Mouse (Mus musculus) olfactory bulb, adult 2 months (tissue): ENCODE measurements around the gene Psenen. TPM values are rescaled to one million over a fixed set of nuclear protein-coding genes. Genes with fewer than 3 reads are reported as not detected.

Experiments
- H3K27ac ChIP-seq: fragments of 200-500 bp; 2 replicates; pipeline ENCODE4 v1.5.1; 2012; ENCODE audit warnings: low read depth, low read length; ENCODE audit not compliant: insufficient read depth
- H3K4me1 ChIP-seq: fragments of 200-500 bp; 2 replicates; pipeline ENCODE4 v1.6.1; 2012; ENCODE audit warnings: low read length; ENCODE audit not compliant: control insufficient read depth, insufficient read depth
- H3K4me3 ChIP-seq: fragments of 200-500 bp; 2 replicates; pipeline ENCODE4 v1.5.1; 2012; ENCODE audit warnings: mild to moderate bottlenecking, low read depth, low read length, moderate library complexity; ENCODE audit not compliant: insufficient read depth
- CTCF ChIP-seq: fragments of 200-500 bp; IDR thresholded peaks from 2 replicates; pipeline ENCODE4 v1.5.1; 2012; ENCODE audit warnings: low read depth, mild to moderate bottlenecking, low read length, moderate library complexity; ENCODE audit not compliant: insufficient read depth
- POLR2A ChIP-seq: fragments of 200-500 bp; IDR thresholded peaks from 2 replicates; pipeline ENCODE4 v1.6.1; 2012; ENCODE audit warnings: mild to moderate bottlenecking, low read depth, low read length, moderate library complexity; ENCODE audit not compliant: insufficient read depth
- WGBS: fragments of 180-500 bp; shearing (Covaris S2); methylation state at CpG from one replicate; pipeline ENCODE4 v1.1.7; 2018; 5-methylcytosine and 5-hydroxymethylcytosine counted together
- polyA plus RNA-seq: library from polyadenylated mRNA; stranded (reverse); fragments of >200 nt; gene quantifications from 2 replicates; pipeline ENCODE4 v1.2.4, GENCODE M21; 2012; ENCODE audit warnings: low replicate concordance; ENCODE audit not compliant: missing spikeins, insufficient read depth, insufficient read length

Gene Psenen
- polyA plus RNA-seq, 1 experiment: not detected

GRCm38 (mm10) chr7:30590927-30591604 lies 27.6 kb upstream of the Psenen start:
- TF ChIP-seq POLR2A: no peak
- no peak for TF ChIP-seq CTCF
- no peak overlapping the region for H3K27ac ChIP-seq
- 87% methylated on average over 9 of the region's 9 CpGs for WGBS
- H3K4me3 ChIP-seq: no peak overlapping the region
- peaks cover 16% of the 10 kb centered on the region for H3K4me1 ChIP-seq

- Histone ChIP-seq H3K4me3 (peak overlapping the region; percentile 85), H3K27ac (peak overlapping the region; percentile 43), H3K4me1 (peaks cover 19% of the 10 kb centered on the region)
- TF ChIP-seq POLR2A (no peak), CTCF (peak; percentile 87)
- WGBS: 26% methylated on average over 40 of the region's 40 CpGs
Measured at GRCm38 (mm10) chr7:30589435-30590301, 26.2 kb upstream of the Psenen start.

GRCm38 (mm10) chr7:30588676-30589434 lies 25.4 kb upstream of the Psenen start, which contains the start of gene Kmt2b:
Gene Kmt2b, minus strand, starts transcription at chr7:30588726.
- under 1% methylated on average over 63 of the region's 68 CpGs for WGBS
- H3K4me3 ChIP-seq: peak within 1 kb of the TSS; percentile 85
- H3K4me1 ChIP-seq: peaks cover 19% of the 10 kb centered on the region
- TF ChIP-seq POLR2A: no peak
- TF ChIP-seq CTCF: no peak
- peak within 1 kb of the TSS; percentile 43 for H3K27ac ChIP-seq

GRCm38 (mm10) chr7:30587842-30588667 lies 24.6 kb upstream of the Psenen start:
- Histone ChIP-seq H3K4me1 (peaks cover 19% of the 10 kb centered on the region), H3K27ac (peak overlapping the region; percentile 32; the same call in 1 of the 2 replicates), H3K4me3 (peak overlapping the region; percentile 85)
- no peak for TF ChIP-seq CTCF
- no peak for TF ChIP-seq POLR2A
- 1% methylated on average over 67 of the region's 67 CpGs for WGBS

- 80% methylated on average over 28 of the region's 28 CpGs for whole genome bisulfite sequencing
- no peak overlapping the region for H3K4me3 ChIP-seq
- TF ChIP-seq POLR2A: no peak
- TF ChIP-seq CTCF: no peak
Measured at GRCm38 (mm10) chr7:30586455-30587020, 23.1 kb upstream of the Psenen start.

GRCm38 (mm10) chr7:30585170-30585569 lies 21.7 kb upstream of the Psenen start:
- TF ChIP-seq POLR2A (no peak), CTCF (no peak)
- Histone ChIP-seq H3K4me1 (peaks cover 19% of the 10 kb centered on the region), H3K27ac (no peak overlapping the region), H3K4me3 (no peak overlapping the region)
- 94% methylated on average over 7 of the region's 7 CpGs for WGBS

More at GRCm38 (mm10) chr7:30586455-30587020, 23.1 kb upstream of the Psenen start:
- Histone ChIP-seq H3K4me1 (peaks cover 19% of the 10 kb centered on the region), H3K27ac (no peak overlapping the region)

GRCm38 (mm10) chr7:30584339-30584738 lies 20.9 kb upstream of the Psenen start:
- TF ChIP-seq CTCF (no peak), POLR2A (no peak)
- Histone ChIP-seq H3K4me3 (no peak overlapping the region), H3K4me1 (peaks cover 14% of the 10 kb centered on the region), H3K27ac (no peak overlapping the region)
- 92% methylated on average over 10 of the region's 10 CpGs for WGBS

GRCm38 (mm10) chr7:30581547-30581946 lies 18.1 kb upstream of the Psenen start:
- TF ChIP-seq CTCF: no peak
- WGBS: 96% methylated on average over 16 of the region's 16 CpGs
- H3K27ac ChIP-seq: no peak overlapping the region
- H3K4me1 ChIP-seq: peaks cover 8% of the 10 kb centered on the region
- H3K4me3 ChIP-seq: no peak overlapping the region
